Comparison of ENCODE assay signal across 21 mouse cellular contexts in the genomic region with DNA sequence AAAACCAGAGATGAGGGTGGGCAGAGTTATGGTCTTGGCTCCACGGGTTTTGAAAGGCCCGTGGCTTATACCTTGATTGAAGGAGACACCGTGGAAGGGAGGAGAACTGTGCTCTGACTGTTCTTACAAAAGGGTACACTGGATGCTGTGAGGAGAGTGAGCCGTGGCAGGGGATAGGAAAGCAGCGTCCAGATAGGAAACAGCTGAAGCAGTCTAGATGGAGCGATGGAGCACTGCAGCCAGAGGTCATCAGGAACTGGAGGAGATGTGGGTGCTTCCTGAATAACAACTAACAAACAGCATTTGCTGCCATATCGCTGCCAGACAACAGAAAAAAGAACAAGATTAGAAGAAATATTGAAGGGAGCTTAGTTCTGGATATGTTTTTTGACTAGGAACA.
"Had no signal": no experiment of that assay in that cellular context is flagged by ENCODE, and none has a peak within 500 bp of the region (broad histone marks: within the 10 kb centered on the region; RNA-seq: fewer than 3 reads in every experiment).

No protein-coding gene starts in this region.

- H3K36me3 ChIP-seq: intestine, embryonic 15.5 days; limb, embryonic 10.5 days; liver, embryonic 12.5 days; liver, embryonic 15.5 days; lung, embryonic 15.5 days; midbrain, embryonic 12.5 days; neural tube, embryonic 13.5 days; stomach, embryonic 15.5 days had no signal

- DNase-seq: kidney, adult 11 months; liver; lung, adult 18-20 months; lung, postnatal 10 days; lung, postnatal 36 days; retina, postnatal 1 day; right cerebral cortex, postnatal 25 days; spleen, adult 18-20 months; thymus, adult 18-20 months; thymus, postnatal 36 days had no signal

- H3K27me3 ChIP-seq: intestine, embryonic 15.5 days; limb, embryonic 13.5 days; liver, embryonic 12.5 days; liver, embryonic 15.5 days; lung, embryonic 15.5 days; midbrain, embryonic 12.5 days; neural tube, embryonic 13.5 days; stomach, embryonic 15.5 days had no signal

- ATAC-seq: intestine, embryonic 15.5 days; liver, embryonic 12.5 days; midbrain, embryonic 16.5 days had no signal

- H3K4me1 ChIP-seq: intestine, embryonic 15.5 days; limb, embryonic 10.5 days; liver, embryonic 12.5 days; liver, embryonic 15.5 days; lung, embryonic 15.5 days; midbrain, embryonic 12.5 days; neural tube, embryonic 13.5 days; stomach, embryonic 15.5 days had no signal

- H3K4me2 ChIP-seq: intestine, embryonic 15.5 days; limb, embryonic 13.5 days; liver, embryonic 12.5 days; liver, embryonic 15.5 days; lung, embryonic 15.5 days; midbrain, embryonic 12.5 days; neural tube, embryonic 13.5 days; stomach, embryonic 15.5 days had no signal

- H3K9ac ChIP-seq: intestine, embryonic 15.5 days; limb, embryonic 13.5 days; liver, embryonic 12.5 days; liver, embryonic 15.5 days; lung, embryonic 15.5 days; midbrain, embryonic 12.5 days; neural tube, embryonic 13.5 days; stomach, embryonic 15.5 days had no signal

- H3K27ac ChIP-seq: intestine, embryonic 15.5 days; limb, embryonic 10.5 days; limb, embryonic 13.5 days; liver, embryonic 12.5 days; liver, embryonic 15.5 days; lung, embryonic 15.5 days; midbrain, embryonic 12.5 days; neural tube, embryonic 13.5 days; stomach, embryonic 15.5 days had no signal

- H3K4me3 ChIP-seq: intestine, embryonic 15.5 days; limb, embryonic 10.5 days; limb, embryonic 13.5 days; liver, embryonic 12.5 days; liver, embryonic 15.5 days; lung, embryonic 15.5 days; midbrain, embryonic 12.5 days; myocyte; neural tube, embryonic 13.5 days; stomach, embryonic 15.5 days had no signal

- H3K9me3 ChIP-seq: intestine, embryonic 15.5 days; limb, embryonic 10.5 days; limb, embryonic 13.5 days; liver, embryonic 12.5 days; liver, embryonic 15.5 days; lung, embryonic 15.5 days; midbrain, embryonic 12.5 days; neural tube, embryonic 13.5 days; stomach, embryonic 15.5 days had no signal
